ENCODE assay signal across 22 mouse cellular contexts in the genomic region with DNA sequence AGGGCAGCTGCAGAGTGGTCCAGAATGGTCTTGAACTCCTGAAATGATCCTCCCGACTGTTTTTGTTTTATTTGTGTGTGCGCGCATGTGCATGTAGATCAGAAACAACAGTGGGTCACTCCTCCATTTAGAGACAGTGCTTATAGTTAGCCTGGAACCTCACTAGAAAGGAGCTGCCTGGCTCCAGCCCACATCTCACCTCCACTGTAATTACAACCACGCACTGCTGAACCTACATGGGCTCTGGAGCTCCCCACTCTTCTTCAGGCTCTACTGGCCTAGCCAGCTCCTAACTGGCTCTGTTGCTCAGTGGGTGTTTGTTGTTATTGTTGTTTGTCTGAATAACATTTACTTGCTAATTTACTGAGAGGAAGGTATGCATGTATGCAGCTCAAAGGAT.
"Had no signal": no experiment of that assay in that cellular context is flagged by ENCODE, and none has a peak within 500 bp of the region (broad histone marks: within the 10 kb centered on the region; RNA-seq: fewer than 3 reads in every experiment).

No protein-coding gene starts in this region.

- H3K27ac ChIP-seq: heart, adult 2 months; heart, embryonic 13.5 days; heart, embryonic 15.5 days; hindbrain, embryonic 13.5 days; hindbrain, embryonic 15.5 days; hindbrain, postnatal 0 days; kidney, embryonic 15.5 days; kidney, postnatal 0 days; limb, embryonic 13.5 days; limb, embryonic 15.5 days; liver, embryonic 12.5 days; liver, embryonic 14.5 days had no signal

- DNase-seq: gastrocnemius, postnatal 10 days; gastrocnemius, postnatal 25 days; heart, adult 2 months; heart, postnatal 14 days; heart, postnatal 36 days; kidney, adult 11 months; kidney, adult 2 months; kidney, adult 9 months; kidney, postnatal 14 days; kidney, postnatal 36 days; left cerebral cortex, postnatal 4 days had no signal

- H3K4me3 ChIP-seq: heart, adult 2 months; heart, embryonic 13.5 days; heart, embryonic 15.5 days; hindbrain, embryonic 13.5 days; hindbrain, embryonic 15.5 days; kidney, embryonic 15.5 days; limb, embryonic 13.5 days; limb, embryonic 15.5 days; liver, embryonic 12.5 days had no signal
